ENCODE assay signal across 16 mouse cellular contexts in the genomic region with DNA sequence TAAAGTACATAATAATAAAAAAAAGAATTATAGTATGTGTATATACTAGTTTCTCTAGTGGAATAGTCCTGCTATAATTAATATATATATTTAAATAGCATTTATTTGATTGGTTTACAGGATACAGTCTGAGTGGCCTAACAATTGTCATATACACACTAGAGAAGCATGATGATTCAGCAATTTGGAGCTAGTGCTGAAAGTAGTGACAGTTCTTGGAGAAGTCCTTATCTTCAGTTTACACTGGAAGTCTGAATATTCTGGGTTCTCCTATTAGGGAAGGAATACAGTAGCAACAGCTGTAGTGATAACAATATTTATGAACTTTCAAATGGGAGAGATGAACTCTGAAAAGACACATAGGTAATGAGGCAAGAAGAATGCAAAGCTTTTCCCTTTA.
"Had no signal": no experiment of that assay in that cellular context is flagged by ENCODE, and none has a peak within 500 bp of the region (broad histone marks: within the 10 kb centered on the region; RNA-seq: fewer than 3 reads in every experiment).

No protein-coding gene starts in this region.

- H3K4me1 ChIP-seq: neural tube, embryonic 13.5 days; neural tube, embryonic 15.5 days; stomach, embryonic 15.5 days had no signal

- H3K27me3 ChIP-seq: neural tube, embryonic 13.5 days; neural tube, embryonic 15.5 days; stomach, embryonic 15.5 days had no signal

- H3K9ac ChIP-seq: neural tube, embryonic 13.5 days; neural tube, embryonic 15.5 days; stomach, embryonic 15.5 days had no signal

- H3K36me3 ChIP-seq: neural tube, embryonic 13.5 days; neural tube, embryonic 15.5 days; stomach, embryonic 15.5 days had no signal

- H3K4me3 ChIP-seq: neural tube, embryonic 13.5 days; neural tube, embryonic 15.5 days; stomach, embryonic 15.5 days had no signal

- DNase-seq: retina, postnatal 1 day; right cerebral cortex, adult 18-20 months; right cerebral cortex, postnatal 14 days; right cerebral cortex, postnatal 25 days; right cerebral cortex, postnatal 4 days; spleen, adult 18-20 months; thymus, adult 18-20 months; thymus, adult 2 months; thymus, postnatal 14 days; thymus, postnatal 25 days; thymus, postnatal 36 days; thymus, postnatal 4 days had no signal

- H3K9me3 ChIP-seq: neural tube, embryonic 13.5 days; neural tube, embryonic 15.5 days; stomach, embryonic 15.5 days had no signal

- H3K27ac ChIP-seq: neural tube, embryonic 13.5 days; neural tube, embryonic 15.5 days; stomach, embryonic 15.5 days; stomach, postnatal 0 days had no signal
